Mouse (Mus musculus): Measurements from ENCODE around the gene Tbc1d30. TPM values are rescaled to one million over a fixed set of nuclear protein-coding genes. Genes with fewer than 3 reads are reported as not detected.

The Tbc1d30 gene
- polyA plus RNA-seq, 1 experiment from 2014 or later, result 2.8 TPM

DNA sequence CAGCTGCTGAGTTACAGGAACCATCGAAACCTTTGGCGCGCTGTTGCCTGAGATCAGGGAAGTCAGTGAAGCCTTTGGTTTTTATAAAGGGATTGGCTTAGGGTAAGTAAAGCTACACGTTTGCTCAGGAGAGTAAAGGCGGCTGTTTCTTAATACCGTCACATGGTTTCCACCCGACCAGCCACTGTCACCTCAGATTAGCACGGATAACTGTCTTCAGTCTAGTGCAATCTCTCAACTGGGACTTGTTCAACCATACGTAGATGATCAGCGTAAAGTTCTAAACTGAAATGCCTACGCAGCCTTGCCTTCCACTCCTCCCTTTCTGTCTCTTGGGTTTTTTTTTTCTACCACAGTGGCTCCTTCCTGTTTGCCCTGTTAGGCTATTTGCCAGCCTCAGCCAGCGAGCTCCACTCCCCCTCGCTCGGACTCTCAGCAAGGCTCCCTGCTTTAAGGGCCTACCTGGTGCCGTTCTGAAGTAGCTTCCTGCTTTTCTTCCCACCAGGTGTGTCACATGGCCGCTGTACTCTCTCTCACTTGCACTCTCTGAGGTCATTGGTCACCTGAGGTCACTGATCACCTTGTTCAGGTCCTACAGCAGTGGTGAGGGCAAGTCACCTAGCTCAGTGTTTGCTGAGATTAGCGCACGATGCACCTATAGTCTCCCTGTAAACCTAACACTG, 17.8 kb upstream of the Tbc1d30 start:
- H3K27ac ChIP-seq (ENCODE audit: low read depth, low read length), result no peak overlapping the region
- ATAC-seq (ENCODE audit: low FRiP score), result no peak
- no peaks in the 10 kb centered on the region for H3K27me3 ChIP-seq (ENCODE audit: control insufficient read depth, insufficient read depth, low read length)
- H3K4me3 ChIP-seq (ENCODE audit: low read depth, low read length), result no peak overlapping the region
- no peak for DNase-seq (ENCODE audit: low spot score, missing footprints)
- no peak overlapping the region for H3K4me2 ChIP-seq
- H3K4me1 ChIP-seq (ENCODE audit: control insufficient read depth, insufficient read depth, low read length), result peaks cover 8% of the 10 kb centered on the region
- 83% methylated on average over 18 of the region's 18 CpGs for WGBS
- H3K9ac ChIP-seq (ENCODE audit: low read length), result no peak overlapping the region
- peaks cover 4% of the 10 kb centered on the region; the same call in 1 of the 2 replicates for H3K36me3 ChIP-seq (ENCODE audit: control insufficient read depth, insufficient read depth, low read length)
- H3K9me3 ChIP-seq (ENCODE audit: control insufficient read depth, low read length), result no peaks in the 10 kb centered on the region; the same call in 1 of the 2 replicates

DNA sequence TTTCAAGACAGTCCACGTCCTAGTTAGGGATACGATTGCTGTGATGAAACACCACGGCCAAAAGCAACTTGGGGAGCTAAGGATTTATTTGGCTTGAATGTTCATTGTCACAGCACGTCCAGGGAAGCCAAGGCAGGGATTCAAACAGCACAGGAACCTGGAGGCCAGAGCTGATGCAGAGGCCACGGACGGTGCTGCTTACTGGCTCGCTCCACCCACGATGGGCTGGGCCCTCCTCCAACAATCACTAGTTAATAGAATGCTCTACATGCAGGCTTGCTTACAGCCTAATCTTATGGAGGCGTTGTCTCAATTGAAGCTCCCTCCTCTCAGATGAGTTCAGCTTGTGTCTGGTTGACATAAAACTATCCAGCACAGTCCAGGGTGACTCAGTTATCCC, 16.7 kb upstream of the Tbc1d30 start:
- 87% methylated on average over 9 of the region's 9 CpGs for WGBS
- no peak overlapping the region for H3K9ac ChIP-seq (ENCODE audit: low read length)
- ATAC-seq (ENCODE audit: low FRiP score), result no peak
- no peak overlapping the region for H3K4me2 ChIP-seq
- no peaks in the 10 kb centered on the region for H3K27me3 ChIP-seq (ENCODE audit: control insufficient read depth, insufficient read depth, low read length)
- peaks cover 8% of the 10 kb centered on the region for H3K4me1 ChIP-seq (ENCODE audit: control insufficient read depth, insufficient read depth, low read length)
- H3K4me3 ChIP-seq (ENCODE audit: low read depth, low read length), result no peak overlapping the region
- no peak overlapping the region for H3K27ac ChIP-seq (ENCODE audit: low read depth, low read length)
- DNase-seq (ENCODE audit: low spot score, missing footprints), result no peak
- peaks cover 4% of the 10 kb centered on the region; the same call in 1 of the 2 replicates for H3K36me3 ChIP-seq (ENCODE audit: control insufficient read depth, insufficient read depth, low read length)
- no peaks in the 10 kb centered on the region; the same call in 1 of the 2 replicates for H3K9me3 ChIP-seq (ENCODE audit: control insufficient read depth, low read length)

DNA sequence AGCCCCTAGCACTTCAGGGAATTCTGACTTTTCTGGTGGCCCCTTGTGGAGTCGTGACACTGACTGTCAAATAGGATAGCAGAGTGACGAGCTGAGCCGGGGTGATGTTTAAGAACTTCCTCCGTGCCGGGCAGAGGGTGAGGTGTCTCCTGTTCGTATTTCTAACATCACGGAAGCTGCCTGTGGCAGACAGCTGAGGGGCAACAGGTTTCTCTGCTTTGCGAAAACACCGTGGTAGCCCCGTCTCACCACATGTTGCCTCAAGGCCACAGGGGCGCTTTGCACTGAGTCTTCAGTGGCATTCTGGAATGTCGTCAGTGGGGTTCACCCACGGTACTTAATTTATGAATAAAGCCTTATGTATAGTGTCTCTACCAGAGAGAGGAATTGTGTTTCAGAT, 16.2 kb upstream of the Tbc1d30 start:
- WGBS, result 88% methylated on average over 13 of the region's 13 CpGs
- Histone ChIP-seq H3K4me2 (no peak overlapping the region), H3K9ac (ENCODE audit: low read length) (no peak overlapping the region), H3K27me3 (ENCODE audit: control insufficient read depth, insufficient read depth, low read length) (no peaks in the 10 kb centered on the region), H3K36me3 (ENCODE audit: control insufficient read depth, insufficient read depth, low read length) (peaks cover 4% of the 10 kb centered on the region; the same call in 1 of the 2 replicates), H3K9me3 (ENCODE audit: control insufficient read depth, low read length) (no peaks in the 10 kb centered on the region; the same call in 1 of the 2 replicates), H3K4me3 (ENCODE audit: low read depth, low read length) (no peak overlapping the region), H3K27ac (ENCODE audit: low read depth, low read length) (no peak overlapping the region), H3K4me1 (ENCODE audit: control insufficient read depth, insufficient read depth, low read length) (peaks cover 8% of the 10 kb centered on the region)
- ATAC-seq (ENCODE audit: low FRiP score), result no peak
- DNase-seq (ENCODE audit: low spot score, missing footprints), result no peak

DNA sequence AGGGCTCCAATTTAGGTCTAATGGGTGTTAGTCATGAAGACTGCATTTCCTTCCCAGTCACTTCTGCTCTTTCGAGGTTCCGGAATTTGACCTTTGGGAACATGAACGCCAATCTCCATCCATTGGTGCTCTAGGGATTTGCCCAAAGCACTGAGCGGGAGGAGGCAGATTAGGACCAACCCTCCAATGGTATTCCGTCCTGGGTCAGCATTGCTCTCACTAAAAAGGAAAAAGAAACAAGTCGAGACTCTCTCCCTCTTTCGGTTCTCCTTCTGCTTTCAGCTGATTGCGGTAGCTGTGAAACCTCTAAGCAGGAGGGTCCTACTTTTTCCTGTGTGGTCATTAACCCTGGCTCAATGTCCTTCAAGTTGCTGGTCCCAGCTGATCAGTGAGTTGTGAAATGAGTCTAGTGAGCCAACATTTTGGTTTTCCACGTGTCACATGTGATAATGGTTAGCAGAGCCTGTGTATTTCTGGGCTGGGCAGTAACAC, 14.7 kb upstream of the Tbc1d30 start:
- peak overlapping the region; percentile 87 for H3K4me2 ChIP-seq
- no peaks in the 10 kb centered on the region; the same call in 1 of the 2 replicates for H3K9me3 ChIP-seq (ENCODE audit: control insufficient read depth, low read length)
- no peak overlapping the region for H3K27ac ChIP-seq (ENCODE audit: low read depth, low read length)
- DNase-seq (ENCODE audit: low spot score, missing footprints) (peak; percentile 85), ATAC-seq (ENCODE audit: low FRiP score) (no peak)
- peaks cover 8% of the 10 kb centered on the region for H3K4me1 ChIP-seq (ENCODE audit: control insufficient read depth, insufficient read depth, low read length)
- H3K9ac ChIP-seq (ENCODE audit: low read length), result peak overlapping the region; percentile 90
- H3K4me3 ChIP-seq (ENCODE audit: low read depth, low read length), result peak overlapping the region; percentile 94
- 11% methylated on average over 9 of the region's 9 CpGs for WGBS
- H3K27me3 ChIP-seq (ENCODE audit: control insufficient read depth, insufficient read depth, low read length), result no peaks in the 10 kb centered on the region
- peaks cover 4% of the 10 kb centered on the region; the same call in 1 of the 2 replicates for H3K36me3 ChIP-seq (ENCODE audit: control insufficient read depth, insufficient read depth, low read length)

DNA sequence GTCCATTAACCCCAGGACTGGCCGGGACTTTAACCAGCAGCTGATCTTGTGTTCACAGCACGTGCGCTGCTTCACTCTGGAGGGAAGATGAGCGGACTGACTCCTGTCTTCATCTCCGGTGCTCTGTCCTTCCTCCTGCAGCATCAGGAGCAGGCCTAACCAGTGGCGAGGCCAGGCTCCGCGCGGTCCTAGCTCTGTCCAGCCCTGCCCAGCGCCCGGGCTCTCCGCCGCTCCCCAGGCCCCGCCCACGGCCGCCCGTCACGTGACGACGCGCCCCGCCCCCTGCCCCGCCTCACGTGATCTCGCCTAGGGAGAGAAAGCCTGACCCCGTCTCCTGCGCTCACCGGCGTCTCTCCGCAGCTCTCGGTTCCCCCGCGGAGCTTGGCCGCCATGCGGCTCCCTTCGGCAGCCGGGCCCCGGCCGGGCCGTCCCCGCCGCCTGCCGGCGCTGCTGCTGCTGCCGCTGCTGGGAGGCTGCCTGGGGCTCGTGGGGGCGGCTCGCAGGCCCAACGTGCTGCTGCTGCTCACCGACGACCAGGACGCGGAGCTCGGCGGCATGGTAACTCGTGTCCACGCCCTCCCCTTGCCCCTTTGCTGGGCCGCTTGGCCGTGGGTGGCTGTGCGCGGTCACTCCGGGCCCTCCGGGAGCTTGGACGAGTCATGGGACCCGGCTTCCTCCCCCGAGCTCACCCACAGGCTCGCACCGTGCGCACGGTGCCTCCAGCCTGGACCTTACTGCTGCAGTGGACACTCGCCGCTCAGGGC, 13.9 kb upstream of the Tbc1d30 start, which contains the start of gene Gns:
Gene Gns, plus strand, starts transcription at position 290 of the 764 bp plus-strand sequence.
- Histone ChIP-seq H3K4me2 (peak within 1 kb of the TSS; percentile 87), H3K4me3 (ENCODE audit: low read depth, low read length) (peak within 1 kb of the TSS; percentile 94), H3K27ac (ENCODE audit: low read depth, low read length) (no peak within 1 kb of the TSS), H3K27me3 (ENCODE audit: control insufficient read depth, insufficient read depth, low read length) (no peaks in the 10 kb centered on the region), H3K9ac (ENCODE audit: low read length) (peak within 1 kb of the TSS; percentile 90), H3K9me3 (ENCODE audit: control insufficient read depth, low read length) (no peaks in the 10 kb centered on the region), H3K4me1 (ENCODE audit: control insufficient read depth, insufficient read depth, low read length) (peaks cover 8% of the 10 kb centered on the region), H3K36me3 (ENCODE audit: control insufficient read depth, insufficient read depth, low read length) (no peaks in the 10 kb centered on the region)
- WGBS, result under 1% methylated on average over 69 of the region's 72 CpGs
- peak; percentile 99 for ATAC-seq (ENCODE audit: low FRiP score)
- DNase-seq (ENCODE audit: low spot score, missing footprints), result peak; percentile 100

DNA sequence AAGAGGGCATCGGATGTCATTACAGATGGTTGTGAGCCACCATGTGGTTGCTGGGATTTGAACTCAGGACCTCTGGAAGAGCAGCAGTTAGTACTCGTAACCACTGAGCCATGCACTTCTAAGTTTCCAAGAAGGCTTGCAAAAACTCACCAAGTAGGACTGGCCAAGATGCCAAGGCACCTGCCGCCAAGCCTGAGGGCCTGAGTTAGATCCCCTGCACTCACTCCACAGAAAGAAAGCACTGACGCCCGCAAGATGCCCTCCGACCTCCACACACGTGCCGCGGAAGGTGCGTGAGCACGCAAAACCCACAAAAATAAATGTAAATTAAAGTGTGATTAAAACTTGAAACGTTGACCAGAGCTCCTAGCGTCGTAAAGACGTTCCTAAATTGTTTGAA, 13.2 kb upstream of the Tbc1d30 start:
- ATAC-seq (ENCODE audit: low FRiP score), result peak; percentile 22; the same call in 1 of the 2 replicates
- H3K36me3 ChIP-seq (ENCODE audit: control insufficient read depth, insufficient read depth, low read length), result no peaks in the 10 kb centered on the region
- H3K4me3 ChIP-seq (ENCODE audit: low read depth, low read length), result peak overlapping the region; percentile 94
- WGBS, result 27% methylated on average over 15 of the region's 15 CpGs
- H3K9me3 ChIP-seq (ENCODE audit: control insufficient read depth, low read length), result no peaks in the 10 kb centered on the region
- no peak for DNase-seq (ENCODE audit: low spot score, missing footprints)
- no peaks in the 10 kb centered on the region for H3K27me3 ChIP-seq (ENCODE audit: control insufficient read depth, insufficient read depth, low read length)
- peak overlapping the region; percentile 87 for H3K4me2 ChIP-seq
- H3K9ac ChIP-seq (ENCODE audit: low read length), result peak overlapping the region; percentile 51
- peaks cover 8% of the 10 kb centered on the region for H3K4me1 ChIP-seq (ENCODE audit: control insufficient read depth, insufficient read depth, low read length)
- H3K27ac ChIP-seq (ENCODE audit: low read depth, low read length), result no peak overlapping the region

DNA sequence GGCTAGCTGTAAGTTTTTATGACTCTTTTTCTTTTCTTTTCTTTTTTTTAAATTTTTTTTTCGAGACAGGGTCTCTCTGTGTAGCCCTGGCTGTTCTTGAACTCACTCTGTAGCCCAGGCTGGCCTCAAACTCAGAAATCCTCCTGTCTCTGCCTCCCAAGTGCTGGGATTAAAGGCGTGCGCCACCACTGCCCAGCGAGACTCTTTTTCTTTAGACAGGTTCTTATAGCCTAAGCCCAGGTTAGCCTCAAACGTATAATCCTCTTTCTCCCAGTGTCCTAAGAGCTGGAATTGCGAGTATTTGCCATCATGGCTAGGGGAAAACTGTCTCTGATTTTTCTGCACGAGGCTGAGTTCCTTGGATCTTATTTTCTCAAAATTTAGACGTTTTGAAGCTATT, 12.1 kb upstream of the Tbc1d30 start:
- peaks cover 8% of the 10 kb centered on the region for H3K4me1 ChIP-seq (ENCODE audit: control insufficient read depth, insufficient read depth, low read length)
- DNase-seq (ENCODE audit: low spot score, missing footprints), result no peak
- no peaks in the 10 kb centered on the region for H3K36me3 ChIP-seq (ENCODE audit: control insufficient read depth, insufficient read depth, low read length)
- WGBS, result 78% methylated on average over 8 of the region's 8 CpGs
- H3K4me2 ChIP-seq, result no peak overlapping the region
- H3K9me3 ChIP-seq (ENCODE audit: control insufficient read depth, low read length), result no peaks in the 10 kb centered on the region
- H3K4me3 ChIP-seq (ENCODE audit: low read depth, low read length), result no peak overlapping the region
- H3K27me3 ChIP-seq (ENCODE audit: control insufficient read depth, insufficient read depth, low read length), result no peaks in the 10 kb centered on the region
- ATAC-seq (ENCODE audit: low FRiP score), result no peak
- H3K9ac ChIP-seq (ENCODE audit: low read length), result no peak overlapping the region
- H3K27ac ChIP-seq (ENCODE audit: low read depth, low read length), result no peak overlapping the region

DNA sequence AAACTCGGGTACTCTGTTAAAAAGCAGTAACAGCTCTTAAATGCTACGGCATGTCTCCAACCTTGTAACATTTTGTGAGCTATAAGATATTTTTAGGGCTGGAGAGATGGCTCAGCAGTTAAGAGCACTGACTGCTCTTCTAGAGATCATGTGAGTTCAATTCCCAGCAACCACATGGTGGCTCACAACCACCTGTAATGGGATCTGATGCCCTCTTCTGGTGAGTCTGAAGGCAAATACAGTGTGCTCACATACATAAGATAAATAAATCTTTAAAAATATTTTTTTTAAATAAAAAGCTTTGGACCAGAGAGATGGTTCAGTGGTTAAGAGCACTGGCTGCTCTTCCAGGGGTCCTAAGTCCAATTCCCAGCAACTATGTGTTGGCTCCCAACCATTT, 9.3 kb upstream of the Tbc1d30 start:
- WGBS, result 92% methylated on average over 2 of the region's 2 CpGs
- no peaks in the 10 kb centered on the region for H3K36me3 ChIP-seq (ENCODE audit: control insufficient read depth, insufficient read depth, low read length)
- ATAC-seq (ENCODE audit: low FRiP score) (no peak), DNase-seq (ENCODE audit: low spot score, missing footprints) (no peak)
- no peak overlapping the region for H3K4me3 ChIP-seq (ENCODE audit: low read depth, low read length)
- no peaks in the 10 kb centered on the region for H3K9me3 ChIP-seq (ENCODE audit: control insufficient read depth, low read length)
- no peak overlapping the region for H3K27ac ChIP-seq (ENCODE audit: low read depth, low read length)
- no peaks in the 10 kb centered on the region for H3K27me3 ChIP-seq (ENCODE audit: control insufficient read depth, insufficient read depth, low read length)
- no peaks in the 10 kb centered on the region for H3K4me1 ChIP-seq (ENCODE audit: control insufficient read depth, insufficient read depth, low read length)
- no peak overlapping the region for H3K4me2 ChIP-seq
- H3K9ac ChIP-seq (ENCODE audit: low read length), result no peak overlapping the region
